Comparison of ENCODE assay signal across 25 mouse cellular contexts in genomic region chr1:92424714-92425113, GRCm38 (mm10). TPM values are rescaled to one million over a fixed set of nuclear protein-coding genes. Genes with fewer than 3 reads are reported as not detected.
DNase-seq lines count a peak whose midpoint lies in the region; ATAC-seq and TF ChIP-seq lines count a peak whose summit lies in the region.
"Had no signal": no experiment of that assay in that cellular context is flagged by ENCODE, and none has a peak within 500 bp of the region (broad histone marks: within the 10 kb centered on the region; RNA-seq: fewer than 3 reads in every experiment).

No protein-coding gene starts in this region.

- DNase-seq in adrenal gland, postnatal 14 days, result peak; percentile 24
- DNase-seq in adrenal gland, adult (ENCODE audit: inconsistent age in 2 of 2, low spot score in 1 of 2), result no peak
- DNase-seq in hindbrain, postnatal 0 days (ENCODE audit: low spot score), result peak; percentile 43
- DNase-seq in retina, postnatal 1 day, result peak; percentile 34
- DNase-seq in retina, embryonic 14.5 days (ENCODE audit: low spot score), result no peak
- DNase-seq in layer of hippocampus, postnatal 25 days (ENCODE audit: extremely low spot score in 1 of 2, low spot score in 1 of 2), result no peak
- DNase-seq in cerebellum, postnatal 4 days (ENCODE audit: low spot score in 2 of 2), result no peak
- DNase-seq: adrenal gland, postnatal 10 days; B cell, adult 2 months; cerebellum, adult 2 months; cerebellum, postnatal 10 days; embryo, embryonic 11 days; gastrocnemius, postnatal 14 days; heart, postnatal 4 days had no signal

- no peaks in the 10 kb centered on the region for H3K4me1 ChIP-seq in hindbrain, postnatal 0 days (ENCODE audit: insufficient read depth, low read length)
- peaks cover 4% of the 10 kb centered on the region; the same call in 1 of the 2 replicates for H3K4me1 ChIP-seq in hindbrain, embryonic 13.5 days (replicated peaks)
- H3K4me1 ChIP-seq: embryonic facial prominence, embryonic 12.5 days; forebrain, embryonic 10.5 days; heart, embryonic 13.5 days; hindbrain, embryonic 15.5 days had no signal

- 48% methylated on average over 7 of the region's 7 CpGs for WGBS in hindbrain, postnatal 0 days
- 56% methylated on average over 7 of the region's 7 CpGs for WGBS in hindbrain, embryonic 13.5 days

- no peak overlapping the region for H3K27ac ChIP-seq in hindbrain, postnatal 0 days
- H3K27ac ChIP-seq in hindbrain, embryonic 13.5 days, result no peak overlapping the region
- H3K27ac ChIP-seq: embryonic facial prominence, embryonic 12.5 days; forebrain, embryonic 10.5 days; heart, embryonic 13.5 days; hindbrain, embryonic 15.5 days had no signal

- no peak for TF ChIP-seq CTCF in hindbrain, postnatal 0 days (IDR thresholded peaks at IDR 0.05; ENCODE audit: low read depth)

- no peak for ATAC-seq in hindbrain, postnatal 0 days
- ATAC-seq in hindbrain, embryonic 13.5 days (ENCODE audit: low FRiP score), result no peak
- ATAC-seq: CD4-positive, CD25-positive, alpha-beta regulatory T cell, adult 4 months; forebrain, embryonic 14.5 days; inflammation-experienced regulatory T-cells, adult 6 months; intestine, postnatal 0 days had no signal

- H3K27me3 ChIP-seq in hindbrain, postnatal 0 days (ENCODE audit: insufficient read depth, low read length), result no peaks in the 10 kb centered on the region
- no peaks in the 10 kb centered on the region for H3K27me3 ChIP-seq in hindbrain, embryonic 13.5 days
- H3K27me3 ChIP-seq: embryonic facial prominence, embryonic 12.5 days; heart, embryonic 13.5 days; hindbrain, embryonic 15.5 days had no signal

- no peaks in the 10 kb centered on the region for H3K36me3 ChIP-seq in hindbrain, postnatal 0 days (ENCODE audit: insufficient read depth, low read length)
- H3K36me3 ChIP-seq in hindbrain, embryonic 13.5 days, result no peaks in the 10 kb centered on the region
- H3K36me3 ChIP-seq: embryonic facial prominence, embryonic 12.5 days; forebrain, embryonic 10.5 days; G1E; heart, embryonic 13.5 days; hindbrain, embryonic 15.5 days had no signal

- H3K4me2 ChIP-seq in hindbrain, postnatal 0 days (ENCODE audit: low read depth, low read length), result no peak overlapping the region
- H3K4me2 ChIP-seq in hindbrain, embryonic 13.5 days, result no peak overlapping the region
- H3K4me2 ChIP-seq: embryonic facial prominence, embryonic 12.5 days; heart, embryonic 13.5 days; hindbrain, embryonic 15.5 days had no signal

- no peak overlapping the region for H3K4me3 ChIP-seq in hindbrain, postnatal 0 days (ENCODE audit: low read length)
- H3K4me3 ChIP-seq in hindbrain, embryonic 13.5 days, result no peak overlapping the region
- H3K4me3 ChIP-seq: embryonic facial prominence, embryonic 12.5 days; erythroblast, embryonic 14.5 days; forebrain, embryonic 10.5 days; heart, embryonic 13.5 days; hindbrain, embryonic 15.5 days had no signal

- H3K9me3 ChIP-seq in hindbrain, postnatal 0 days (ENCODE audit: low read length), result no peaks in the 10 kb centered on the region
- H3K9me3 ChIP-seq in hindbrain, embryonic 13.5 days, result no peaks in the 10 kb centered on the region
- H3K9me3 ChIP-seq: embryonic facial prominence, embryonic 12.5 days; forebrain, embryonic 10.5 days; G1E; hindbrain, embryonic 15.5 days had no signal

- H3K9ac ChIP-seq in hindbrain, postnatal 0 days (replicated peaks; ENCODE audit: low read length), result no peak overlapping the region
- no peak overlapping the region for H3K9ac ChIP-seq in hindbrain, embryonic 13.5 days
- H3K9ac ChIP-seq: embryonic facial prominence, embryonic 12.5 days; heart, embryonic 13.5 days; hindbrain, embryonic 15.5 days had no signal

RNA-seq across cellular contexts. Expression of gene Ndufa10, which starts 48.9 kb away (rescaled TPM):
- total RNA-seq in adrenal gland, postnatal 14 days (2021), result 626 and 670 TPM in 2 replicates
- total RNA-seq in hindbrain, postnatal 0 days (2014; rRNA removed), result 187 and 244 TPM in 2 replicates
- polyA plus RNA-seq in hindbrain, postnatal 0 days (2015; fragmentation: Nextera tagmentation; extraction: Ambion mirVana), result 373 and 388 TPM in 2 replicates
- polyA plus RNA-seq in hindbrain, embryonic 13.5 days (2015; fragmentation: Nextera tagmentation; extraction: Ambion mirVana), result 279 and 295 TPM in 2 replicates
- total RNA-seq in layer of hippocampus, postnatal 25 days (2021), result 100 to 1,000 TPM; 259 to 264 TPM

Comparison
In these comparisons a context has a peak if more than half of its experiments do, and no peak if none do; other contexts are left out.
1. DNase-seq: peak in adrenal gland, postnatal 14 days (single experiment), hindbrain, postnatal 0 days (single experiment) and retina, postnatal 1 day (single experiment); none in adrenal gland, adult (0 of 2), retina, embryonic 14.5 days (single experiment), layer of hippocampus, postnatal 25 days (0 of 2) and cerebellum, postnatal 4 days (0 of 2).